Mouse (Mus musculus) stomach, embryonic 15.5 days (tissue): ENCODE measurements around the gene Layn. TPM values are rescaled to one million over a fixed set of nuclear protein-coding genes. Genes with fewer than 3 reads are reported as not detected.

ENCODE experiments used
- microRNA counts: library from miRNA; unstranded; fragments of <30 nt; microRNA quantifications from one replicate; lab custom pipeline; 2016
- microRNA-seq: library from miRNA; unstranded; fragments of <30 nt; microRNA quantifications from one replicate; pipeline ENCODE4, GENCODE M21; 2016
- polyA plus RNA-seq: library from polyadenylated mRNA; unstranded; fragments of >200 nt; fragmentation: Nextera tagmentation; extraction: Ambion mirVana; gene quantifications from 2 replicates; pipeline ENCODE4 v1.2.1, GENCODE M21; 2015

Gene Layn
- polyA plus RNA-seq, 1 experiment from 2014 or later, result 4.7 TPM

MicroRNA genes within 50 kb of the gene (microRNA counts, 519-probe panel; counts per million panel counts)
- microRNA mmu-miR-34b-3p (lab: Ali Mortazavi, UCI) (2,257 counts per million, percentile 39 among the panel's probes with 10 or more counts), microRNA mmu-miR-34b-5p (lab: Ali Mortazavi, UCI) (2,310 counts per million, percentile 44 among the panel's probes with 10 or more counts), microRNA mmu-miR-34c (lab: Ali Mortazavi, UCI) (3,027 counts per million, percentile 77 among the panel's probes with 10 or more counts)

Small RNA genes lying within 50 kb of the gene (microRNA-seq; reads per million reads assigned to microRNA genes)
- gene Mir34b (13.9 reads per million, percentile 30 among the genes with 10 or more reads in this experiment), gene Mir34c (330 reads per million, percentile 64 among the genes with 10 or more reads in this experiment)

Other genes starting within 250 kb of the Layn start
- gene Ppp2r1b, start 231.8 kb downstream of the Layn start, polyA plus RNA-seq, result 74.3 and 74.5 TPM in 2 replicates
- gene Sik2, start 68.0 kb downstream of the Layn start, polyA plus RNA-seq, result 18.5 and 18.9 TPM in 2 replicates
- gene Btg4, start 16.2 kb downstream of the Layn start, polyA plus RNA-seq, result not detected in 2 replicates
- gene 4833427G06Rik, start 25.0 kb upstream of the Layn start, polyA plus RNA-seq, result not detected in 2 replicates
- 0.04 and 0.05 TPM in 2 replicates for gene Gm32742, start 88.4 kb upstream of the Layn start, polyA plus RNA-seq
- gene Pou2af1, start 136.6 kb upstream of the Layn start, polyA plus RNA-seq, result 0.23 and 0.26 TPM in 2 replicates
- 6.3 and 6.7 TPM in 2 replicates for gene Colca2, start 201.5 kb upstream of the Layn start, polyA plus RNA-seq